In the genomic region with DNA sequence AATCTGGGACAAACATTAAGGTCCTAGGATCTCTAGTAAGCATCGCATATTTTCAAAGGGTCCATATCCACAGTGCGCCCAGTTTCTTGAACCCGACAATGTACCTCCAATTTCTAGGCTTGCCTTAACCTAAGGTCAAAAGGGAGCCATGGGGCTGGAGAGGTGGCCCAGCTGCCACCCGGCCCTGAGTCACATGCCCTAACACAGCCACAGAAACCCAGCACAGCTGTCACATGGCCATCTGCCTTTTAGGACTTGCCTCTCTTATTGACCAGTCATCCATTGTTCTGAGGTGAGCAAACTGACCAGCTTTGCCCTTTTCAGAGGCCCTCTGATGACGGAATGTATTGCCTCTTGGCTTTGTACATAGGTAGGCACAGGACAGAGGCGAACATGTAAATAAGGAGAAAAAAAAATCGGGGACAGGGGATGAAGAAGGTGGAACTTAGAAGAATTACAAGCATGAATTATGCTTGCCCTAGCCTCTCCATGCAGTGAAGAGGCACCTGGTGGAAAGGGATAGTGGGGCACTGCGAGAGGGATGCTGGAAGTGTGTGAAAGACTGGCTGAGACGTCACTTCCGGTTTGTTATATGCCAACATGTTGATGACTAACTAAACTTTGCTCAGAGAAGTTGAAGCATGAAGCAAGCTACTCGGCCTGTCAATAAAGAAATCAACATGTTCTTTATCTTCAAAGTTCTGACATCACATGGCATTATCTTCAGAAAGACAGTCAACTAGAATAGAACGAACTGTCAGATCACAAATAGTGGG, we compare ENCODE assay signal across 15 mouse cellular contexts.
DNase-seq lines count a peak whose midpoint lies in the region; ATAC-seq and TF ChIP-seq lines count a peak whose summit lies in the region.
"Had no signal": no experiment of that assay in that cellular context is flagged by ENCODE, and none has a peak within 500 bp of the region (broad histone marks: within the 10 kb centered on the region; RNA-seq: fewer than 3 reads in every experiment).

No protein-coding gene starts in this region.

- H3K36me3 ChIP-seq in liver, adult 2 months (ENCODE audit: control insufficient read depth, insufficient read depth, low read length): no peaks in the 10 kb centered on the region
- H3K36me3 ChIP-seq in liver, embryonic 11.5 days (ENCODE audit: control insufficient read depth, insufficient read depth, low read length): no peaks in the 10 kb centered on the region
- no peaks in the 10 kb centered on the region for H3K36me3 ChIP-seq in hindbrain, postnatal 0 days (ENCODE audit: insufficient read depth, low read length)
- H3K36me3 ChIP-seq: embryonic facial prominence, embryonic 15.5 days had no signal

- DNase-seq in cerebellum, postnatal 10 days: peak; percentile 25 to 29
- DNase-seq in cerebellum, adult 9-11 months: no peak
- peak; percentile 21 for DNase-seq in liver, adult 2 months (ENCODE audit: extremely low read depth, low read depth, low spot score)
- no peak for DNase-seq in liver, embryonic 11.5 days (ENCODE audit: low spot score)
- DNase-seq in hindbrain, postnatal 0 days (ENCODE audit: low spot score): no peak
- peak; percentile 72 for DNase-seq in retina, postnatal 1 day
- no peak for DNase-seq in gastrocnemius, postnatal 4 days (ENCODE audit: low spot score in 2 of 2)
- no peak for DNase-seq in layer of hippocampus, adult 11-12 months (ENCODE audit: low spot score)
- DNase-seq: cerebellum, adult 18-20 months; heart, adult 2 months; heart, postnatal 14 days; kidney, adult 8-10 months; liver had no signal

- ATAC-seq in liver, embryonic 11.5 days (replicated peaks; ENCODE audit: low FRiP score): no peak
- 0 out of 2 replicates have a peak, but pooled peaks have one; percentile 46 for ATAC-seq in hindbrain, postnatal 0 days

- no peak overlapping the region for H3K27ac ChIP-seq in liver, adult 2 months (replicated peaks; ENCODE audit: insufficient read depth, low read depth, low read length)
- no peak overlapping the region for H3K27ac ChIP-seq in liver, embryonic 11.5 days (ENCODE audit: low read depth, low read length)
- H3K27ac ChIP-seq in hindbrain, postnatal 0 days: no peak overlapping the region
- H3K27ac ChIP-seq: embryonic facial prominence, embryonic 15.5 days; heart, adult 2 months; stomach, postnatal 0 days had no signal

- no peaks in the 10 kb centered on the region for H3K9me3 ChIP-seq in liver, embryonic 11.5 days (ENCODE audit: control insufficient read depth, low read length)
- H3K9me3 ChIP-seq in hindbrain, postnatal 0 days (ENCODE audit: low read length): no peaks in the 10 kb centered on the region
- H3K9me3 ChIP-seq: embryonic facial prominence, embryonic 15.5 days had no signal

- no peak for TF ChIP-seq CTCF in liver, adult 2 months (IDR thresholded peaks at IDR 0.05; ENCODE audit: low read depth, low read length)
- no peak for TF ChIP-seq CTCF in hindbrain, postnatal 0 days (IDR thresholded peaks at IDR 0.05; ENCODE audit: low read depth)

- no peaks in the 10 kb centered on the region for H3K79me2 ChIP-seq in liver, adult 2 months (ENCODE audit: control insufficient read depth, insufficient read depth, low read length)

- 67% methylated on average over 12 of the region's 12 CpGs for WGBS in liver, adult 2 months
- 75% methylated on average over 12 of the region's 12 CpGs for WGBS in liver, embryonic 11.5 days
- WGBS in hindbrain, postnatal 0 days: 77% methylated on average over 12 of the region's 12 CpGs

- no peaks in the 10 kb centered on the region for H3K4me1 ChIP-seq in liver, adult 2 months (ENCODE audit: control insufficient read depth, insufficient read depth, low read length)
- no peaks in the 10 kb centered on the region for H3K4me1 ChIP-seq in liver, embryonic 11.5 days (replicated peaks; ENCODE audit: control insufficient read depth, insufficient read depth, low read length)
- H3K4me1 ChIP-seq in hindbrain, postnatal 0 days (ENCODE audit: insufficient read depth, low read length): no peaks in the 10 kb centered on the region

- H3K27me3 ChIP-seq in liver, adult 2 months (ENCODE audit: control insufficient read depth, insufficient read depth, low read length): no peaks in the 10 kb centered on the region
- H3K27me3 ChIP-seq in liver, embryonic 11.5 days (replicated peaks; ENCODE audit: control insufficient read depth, insufficient read depth, low read length): no peaks in the 10 kb centered on the region
- H3K27me3 ChIP-seq in hindbrain, postnatal 0 days (ENCODE audit: insufficient read depth, low read length): no peaks in the 10 kb centered on the region
- H3K27me3 ChIP-seq: embryonic facial prominence, embryonic 15.5 days had no signal

- no peak overlapping the region for H3K9ac ChIP-seq in liver, adult 2 months (ENCODE audit: low read depth, low read length)
- H3K9ac ChIP-seq in liver, embryonic 11.5 days (ENCODE audit: low read depth, low read length): no peak overlapping the region
- no peak overlapping the region for H3K9ac ChIP-seq in hindbrain, postnatal 0 days (replicated peaks; ENCODE audit: low read length)
- H3K9ac ChIP-seq: embryonic facial prominence, embryonic 15.5 days had no signal

- no peak overlapping the region for H3K4me3 ChIP-seq in liver, adult 2 months (ENCODE audit: insufficient read depth, low read depth, low read length)
- no peak overlapping the region for H3K4me3 ChIP-seq in liver, embryonic 11.5 days (ENCODE audit: low read depth, low read length)
- H3K4me3 ChIP-seq in hindbrain, postnatal 0 days (ENCODE audit: low read length): no peak overlapping the region
- H3K4me3 ChIP-seq: embryonic facial prominence, embryonic 15.5 days; heart, adult 2 months had no signal

- no peak overlapping the region for H3K4me2 ChIP-seq in liver, embryonic 11.5 days
- H3K4me2 ChIP-seq in hindbrain, postnatal 0 days (ENCODE audit: low read depth, low read length): peak overlapping the region; percentile 37; the same call in 1 of the 2 replicates

- no peak for TF ChIP-seq POLR2A in liver, adult 2 months (IDR thresholded peaks at IDR 0.05; ENCODE audit: extremely low read depth, insufficient read depth, low read length)

Comparison
In these comparisons a context has a peak if more than half of its experiments do, and no peak if none do; other contexts are left out.
1. DNase-seq: peak in cerebellum, postnatal 10 days (2 of 2), liver, adult 2 months (single experiment) and retina, postnatal 1 day (single experiment); none in cerebellum, adult 9-11 months (single experiment), liver, embryonic 11.5 days (single experiment), hindbrain, postnatal 0 days (single experiment), gastrocnemius, postnatal 4 days (0 of 2) and layer of hippocampus, adult 11-12 months (single experiment).